ENCODE assay signal across 20 mouse cellular contexts in genomic region chr9:107009841-107010240, GRCm38 (mm10).
DNase-seq lines count a peak whose midpoint lies in the region; ATAC-seq and TF ChIP-seq lines count a peak whose summit lies in the region.
"Had no signal": no experiment of that assay in that cellular context is flagged by ENCODE, and none has a peak within 500 bp of the region (broad histone marks: within the 10 kb centered on the region; RNA-seq: fewer than 3 reads in every experiment).

No protein-coding gene starts in this region.

- H3K36me3 ChIP-seq in forebrain, postnatal 0 days (ENCODE audit: insufficient read depth): 0 out of 2 replicates have a peak, but pooled peaks cover 3% of the 10 kb centered on the region
- no peaks in the 10 kb centered on the region for H3K36me3 ChIP-seq in forebrain, embryonic 10.5 days (replicated peaks)
- H3K36me3 ChIP-seq: embryonic facial prominence, embryonic 12.5 days; heart, embryonic 13.5 days; hindbrain, embryonic 12.5 days had no signal

- H3K9ac ChIP-seq in forebrain, postnatal 0 days: no peak overlapping the region
- H3K9ac ChIP-seq: embryonic facial prominence, embryonic 12.5 days; heart, embryonic 13.5 days; hindbrain, embryonic 12.5 days had no signal

- H3K27ac ChIP-seq in forebrain, postnatal 0 days (ENCODE audit: low read depth, low read length): no peak overlapping the region
- H3K27ac ChIP-seq in forebrain, embryonic 10.5 days: no peak overlapping the region
- H3K27ac ChIP-seq: embryonic facial prominence, embryonic 12.5 days; heart, embryonic 13.5 days; hindbrain, embryonic 12.5 days had no signal

- no peaks in the 10 kb centered on the region for H3K9me3 ChIP-seq in forebrain, postnatal 0 days (ENCODE audit: low read length)
- H3K9me3 ChIP-seq in forebrain, embryonic 10.5 days: no peaks in the 10 kb centered on the region
- H3K9me3 ChIP-seq: embryonic facial prominence, embryonic 12.5 days; heart, embryonic 13.5 days; hindbrain, embryonic 12.5 days had no signal

- 57% methylated on average over 4 of the region's 4 CpGs for WGBS in forebrain, postnatal 0 days
- 86% methylated on average over 4 of the region's 4 CpGs for WGBS in forebrain, embryonic 10.5 days

- H3K4me1 ChIP-seq in forebrain, postnatal 0 days (ENCODE audit: insufficient read depth): no peaks in the 10 kb centered on the region
- no peaks in the 10 kb centered on the region for H3K4me1 ChIP-seq in forebrain, embryonic 10.5 days
- H3K4me1 ChIP-seq: embryonic facial prominence, embryonic 12.5 days; heart, embryonic 13.5 days; hindbrain, embryonic 12.5 days had no signal

- TF ChIP-seq CTCF in forebrain, postnatal 0 days (IDR thresholded peaks at IDR 0.05; ENCODE audit: low read depth): no peak

- H3K4me2 ChIP-seq in forebrain, postnatal 0 days (ENCODE audit: low read depth): no peak overlapping the region
- H3K4me2 ChIP-seq: embryonic facial prominence, embryonic 12.5 days; heart, embryonic 13.5 days; hindbrain, embryonic 12.5 days had no signal

- DNase-seq in forebrain, postnatal 0 days: peak; percentile 25
- no peak for DNase-seq in forebrain, embryonic 10.5 days (ENCODE audit: extremely low spot score, low spot score)
- DNase-seq in layer of hippocampus, adult 9-10 months (ENCODE audit: low spot score): peak; percentile 17
- DNase-seq in layer of hippocampus, postnatal 25 days (ENCODE audit: extremely low spot score in 1 of 2, low spot score in 1 of 2): no peak
- peak; percentile 59 for DNase-seq in brain, adult 2 months (ENCODE audit: low read depth, low spot score)
- no peak for DNase-seq in urinary bladder, adult 18-20 months (ENCODE audit: low spot score in 2 of 2)
- DNase-seq: adrenal gland, postnatal 10 days; cerebellum, adult 18-20 months; cerebellum, adult 9-11 months; gastrocnemius, postnatal 36 days; heart, adult 11 months; heart, postnatal 4 days had no signal

- no peak for ATAC-seq in forebrain, postnatal 0 days
- no peak for ATAC-seq in activated CD4-positive, CD25-positive, alpha-beta regulatory T cell, adult 4 months
- ATAC-seq: forebrain, embryonic 16.5 days; hindbrain, embryonic 16.5 days; inflammation-experienced regulatory T-cells, adult 6 months; intestine, postnatal 0 days had no signal

- H3K4me3 ChIP-seq in forebrain, postnatal 0 days (ENCODE audit: low read depth, low read length): no peak overlapping the region
- no peak overlapping the region for H3K4me3 ChIP-seq in forebrain, embryonic 10.5 days
- H3K4me3 ChIP-seq: embryonic facial prominence, embryonic 12.5 days; heart, embryonic 13.5 days; hindbrain, embryonic 12.5 days had no signal

- H3K27me3 ChIP-seq in forebrain, postnatal 0 days (ENCODE audit: insufficient read depth, low read length): no peaks in the 10 kb centered on the region
- no peaks in the 10 kb centered on the region for H3K27me3 ChIP-seq in forebrain, embryonic 10.5 days (ENCODE audit: poor library complexity, severe bottlenecking)
- H3K27me3 ChIP-seq: embryonic facial prominence, embryonic 12.5 days; heart, embryonic 13.5 days; hindbrain, embryonic 12.5 days had no signal

Comparison
In these comparisons a context has a peak if more than half of its experiments do, and no peak if none do; other contexts are left out.
1. DNase-seq: peak in forebrain, postnatal 0 days (single experiment), layer of hippocampus, adult 9-10 months (single experiment) and brain, adult 2 months (single experiment); none in forebrain, embryonic 10.5 days (single experiment), layer of hippocampus, postnatal 25 days (0 of 2) and urinary bladder, adult 18-20 months (0 of 2).